Mouse (Mus musculus): Measurements from ENCODE around the gene Mtus2.
"Not testable (repeated sequence)": the region's sequence is repeated elsewhere in the genome, so short reads cannot be mapped to it uniquely, and the experiment has no call there.

Gene Mtus2

DNA sequence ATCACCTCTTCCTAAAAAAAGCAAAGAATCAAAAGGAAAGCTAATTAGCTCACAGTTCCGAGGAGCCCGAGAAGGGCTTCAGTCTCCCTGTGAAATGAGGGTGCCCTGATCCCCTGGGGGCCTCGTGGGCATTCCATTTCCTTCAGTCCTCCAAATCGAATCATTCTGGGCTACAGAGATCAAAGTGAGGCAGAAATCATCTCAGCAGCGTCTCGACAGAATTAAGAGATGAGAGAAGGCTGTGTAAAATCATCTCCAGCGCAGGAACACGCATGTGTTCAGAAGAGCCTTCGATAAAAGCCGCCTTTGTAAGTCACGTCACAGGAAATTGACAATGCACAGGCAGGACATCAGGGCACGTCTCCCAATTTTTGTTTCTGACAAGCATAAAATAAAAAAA, 167.2 kb downstream of the Mtus2 start:
- no peak for DNase-seq (ENCODE audit: low read depth)

DNA sequence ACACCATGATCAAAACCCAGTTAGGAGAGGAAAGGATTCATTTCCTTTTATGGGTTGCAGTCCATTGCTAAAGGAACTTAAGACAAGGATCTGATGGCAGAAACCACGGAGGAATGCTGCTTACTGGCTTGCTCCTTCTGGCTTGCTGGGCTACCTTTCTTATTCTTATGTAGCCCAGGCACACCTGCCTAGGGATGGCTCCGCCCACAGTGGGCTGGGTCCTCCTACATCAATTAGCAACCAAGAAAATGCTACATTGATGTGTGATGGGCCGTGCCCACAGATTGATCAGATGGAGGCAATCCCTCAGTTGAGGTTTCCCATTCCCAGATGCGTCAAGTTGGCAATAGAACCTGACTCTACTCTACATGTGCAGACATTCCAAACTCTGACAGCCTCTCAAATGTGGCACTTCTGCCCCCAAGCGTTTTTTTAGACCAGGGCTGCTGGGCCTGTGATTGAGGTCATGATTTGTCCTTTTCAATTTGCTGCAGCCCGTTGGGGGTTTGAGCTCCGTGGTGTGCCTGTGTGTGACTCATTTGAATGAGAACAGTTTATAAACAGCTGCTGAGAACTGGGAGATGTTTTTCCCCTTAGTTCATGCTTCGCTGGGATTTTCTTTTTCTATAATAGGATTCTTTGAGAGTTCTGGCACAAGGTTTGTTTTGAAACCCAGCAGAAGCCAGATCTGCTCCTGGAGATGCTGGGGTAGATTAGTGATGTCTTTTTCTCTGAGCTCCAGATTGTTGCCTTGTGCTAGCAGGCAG, 173.8 kb downstream of the Mtus2 start:
- no peak for DNase-seq (ENCODE audit: low read depth)

DNA sequence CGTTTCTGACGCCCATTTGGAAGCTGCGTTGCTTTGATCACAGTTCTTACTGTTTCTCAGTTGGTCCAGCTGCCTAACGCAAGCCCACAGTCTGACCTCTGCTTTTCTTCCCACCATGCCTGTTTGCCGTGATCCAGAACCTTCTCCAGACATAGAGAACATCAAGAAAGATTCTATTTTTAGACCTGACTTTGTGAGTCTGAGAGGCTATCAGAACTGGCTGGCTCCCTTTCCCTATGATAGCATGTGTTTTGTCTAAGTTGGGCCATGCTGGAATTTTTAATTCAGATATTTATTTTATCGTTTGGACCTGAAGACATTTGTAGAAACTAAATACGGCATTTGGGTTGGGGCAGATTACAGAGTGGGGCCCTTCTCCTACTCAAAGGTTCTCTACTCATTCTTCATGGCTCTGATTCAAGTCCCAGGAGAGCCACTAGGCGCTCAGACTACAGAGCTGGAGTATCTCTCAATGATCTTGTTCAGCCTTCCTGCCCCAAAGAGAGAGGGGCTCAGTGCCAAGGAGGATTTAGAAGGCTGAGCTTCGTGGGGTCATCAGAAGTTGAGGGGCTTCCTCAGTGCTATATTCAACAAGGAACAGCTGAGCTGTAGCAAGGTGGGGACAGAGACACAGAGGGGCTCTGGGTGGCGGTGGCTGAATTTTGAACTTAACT, 174.5 kb downstream of the Mtus2 start:
- DNase-seq (ENCODE audit: low read depth), result no peak

DNA sequence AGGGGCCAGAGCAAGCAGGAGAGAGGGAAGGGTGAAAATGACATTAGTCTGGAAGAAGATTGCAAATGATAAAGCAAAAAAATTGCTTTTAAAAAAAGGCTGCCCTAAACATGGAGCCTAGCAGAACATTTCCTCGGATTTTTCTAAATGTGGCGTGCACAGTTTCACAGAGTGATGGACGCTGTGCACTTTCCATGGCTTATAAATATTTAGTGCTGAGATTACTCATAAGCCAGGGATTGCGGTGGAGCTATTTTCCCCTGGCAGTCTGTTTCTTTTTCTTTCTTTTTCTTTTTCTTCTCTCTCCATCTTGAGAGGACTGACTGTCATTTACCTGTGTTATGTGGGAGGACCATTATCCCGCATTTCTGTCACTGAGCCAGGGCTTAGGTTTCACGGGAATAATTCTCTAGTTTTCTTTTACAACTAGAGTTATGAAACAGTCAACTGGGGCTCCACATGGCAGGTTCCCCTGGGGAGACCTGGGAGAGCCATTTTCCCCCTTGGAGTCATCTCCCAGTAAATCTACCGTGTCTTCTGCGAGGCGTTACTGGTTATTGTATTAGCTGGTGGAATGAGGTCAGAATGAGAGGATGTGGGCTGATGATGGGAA, 176.4 kb downstream of the Mtus2 start:
- no peak for DNase-seq (ENCODE audit: low read depth)

DNA sequence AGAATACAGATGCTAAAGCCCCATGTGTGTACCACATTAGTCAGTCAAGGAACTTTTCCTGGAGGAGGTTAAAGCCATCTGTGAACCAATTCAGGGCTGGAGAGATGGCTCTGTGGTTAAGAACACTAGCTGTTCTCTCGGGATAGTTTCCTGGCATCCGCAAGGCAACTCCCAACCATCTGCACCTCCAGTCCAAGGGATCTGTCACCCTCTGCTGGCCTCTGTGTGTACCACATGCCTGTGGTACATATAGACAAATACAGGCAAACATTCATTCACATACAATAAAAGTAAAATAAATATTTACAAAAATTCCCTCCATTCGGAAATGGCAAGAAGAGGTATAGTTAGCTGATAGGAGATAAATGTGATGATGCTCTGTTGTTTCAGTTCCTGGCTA, 184.5 kb downstream of the Mtus2 start:
- DNase-seq (ENCODE audit: low read depth), result no peak

DNA sequence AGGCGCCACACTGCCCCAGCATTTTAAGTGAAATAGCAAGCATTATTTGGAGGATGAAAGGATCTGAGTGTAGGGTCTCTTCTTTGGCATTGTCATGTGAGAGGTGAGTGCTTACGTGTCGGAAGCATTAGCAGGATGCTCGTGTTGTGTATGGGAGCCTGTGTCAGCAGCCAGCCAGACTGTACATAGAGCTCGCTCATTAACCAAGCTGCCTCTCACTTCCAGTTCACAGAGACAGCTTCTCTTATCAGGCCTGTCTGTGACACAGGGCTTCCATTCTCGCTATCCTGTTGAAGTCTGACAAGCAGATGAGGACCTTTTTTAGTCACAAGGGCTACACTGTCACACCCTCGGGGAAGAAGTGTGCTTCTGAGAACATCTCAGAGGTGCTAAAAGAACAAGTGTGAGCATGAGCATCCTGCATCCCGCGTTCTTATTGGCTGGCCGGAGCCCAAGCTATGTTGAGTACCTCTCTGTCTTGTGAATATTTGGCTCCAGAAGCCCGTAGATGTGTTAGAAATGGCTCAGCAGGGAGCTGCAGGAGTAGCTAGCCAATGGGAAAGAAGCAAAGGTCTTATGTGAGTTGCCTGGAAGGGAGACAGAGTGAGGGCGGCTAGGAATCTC, 189.2 kb downstream of the Mtus2 start:
- no peak for DNase-seq (ENCODE audit: low read depth)

DNA sequence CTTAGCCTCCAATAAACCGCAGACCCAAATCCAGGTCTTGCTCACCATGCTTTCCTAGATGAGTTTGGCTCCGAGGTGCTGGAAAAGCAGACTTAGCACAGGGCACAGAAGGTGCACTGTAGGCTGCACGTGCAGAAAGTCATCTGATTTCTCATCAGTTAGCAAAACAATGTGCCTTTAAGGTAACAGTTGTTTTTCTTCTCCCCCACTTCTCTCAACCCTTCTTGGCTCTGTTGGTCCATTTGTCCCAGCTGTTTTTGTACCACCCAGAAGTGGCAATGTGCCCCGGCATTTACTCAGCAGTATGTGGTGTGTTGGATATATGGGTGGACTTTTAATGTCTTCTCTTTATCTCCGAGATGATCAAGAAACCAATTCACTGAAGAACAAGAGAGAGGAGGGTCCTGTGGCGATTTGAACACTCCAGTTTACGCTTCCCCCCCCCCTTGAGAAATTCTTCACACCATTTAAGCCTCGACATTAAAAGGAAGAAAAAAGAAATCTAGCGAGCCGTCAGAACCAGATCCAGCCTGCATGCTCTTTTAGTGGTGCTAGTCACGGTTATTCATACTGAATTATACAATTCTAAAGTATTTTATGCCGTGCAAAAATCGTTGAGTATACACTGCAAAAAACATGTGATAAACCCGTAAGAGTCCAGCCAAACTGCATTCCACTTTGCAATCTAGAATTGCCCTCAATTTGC, 194.9 kb downstream of the Mtus2 start:
- DNase-seq (ENCODE audit: low read depth), result no peak

DNA sequence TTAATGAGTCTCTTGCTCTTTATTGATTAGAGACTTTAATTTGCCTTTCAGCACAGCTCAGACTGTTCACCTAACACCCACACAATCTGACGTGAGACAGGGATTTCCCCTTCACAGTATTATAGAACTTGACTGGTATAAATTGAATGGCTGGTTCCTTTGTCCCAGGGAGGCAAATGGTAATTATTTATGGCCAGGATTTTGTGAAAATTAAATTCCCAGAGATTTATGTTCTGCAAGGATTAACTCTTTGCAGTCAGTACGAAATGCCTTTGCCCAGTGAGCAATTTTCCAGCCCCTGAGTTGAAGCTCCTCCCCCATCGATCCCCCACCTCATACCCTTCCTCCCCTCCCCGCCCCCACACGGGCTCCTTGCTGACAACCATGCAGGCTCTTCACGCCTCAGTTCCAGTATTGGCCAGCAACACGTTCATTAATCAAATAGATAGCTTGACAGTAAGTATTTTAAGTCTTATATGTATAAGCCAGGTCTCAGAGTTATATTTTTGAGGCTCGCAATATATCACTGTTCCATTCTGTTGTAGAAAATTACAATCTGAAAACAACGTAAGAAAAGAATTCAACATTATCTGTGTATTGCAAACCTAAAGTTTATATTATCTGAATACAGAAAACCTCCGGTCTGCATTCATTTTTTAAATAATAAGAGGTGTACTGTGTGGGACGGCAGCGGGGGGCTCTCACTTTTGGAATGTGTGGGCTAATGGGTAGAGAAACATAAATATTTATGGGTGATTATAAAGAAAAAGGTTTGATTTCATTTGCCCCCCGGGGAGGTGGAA, 195.7 kb downstream of the Mtus2 start:
- DNase-seq (ENCODE audit: low read depth), result no peak

DNA sequence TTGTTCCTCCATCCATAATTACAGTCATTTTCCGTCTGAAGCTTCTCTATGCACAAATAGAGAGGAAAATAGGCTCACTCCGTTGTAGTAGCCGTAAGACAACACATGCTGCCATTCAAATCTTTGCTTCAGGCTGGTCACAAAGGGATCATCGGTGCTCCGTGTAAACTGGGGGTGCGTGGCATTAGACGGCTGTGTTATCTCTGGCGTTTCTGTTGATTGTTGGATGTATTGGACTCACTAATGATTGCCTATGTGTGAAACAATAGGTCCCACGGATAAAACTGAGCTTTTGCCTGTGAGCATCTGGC, 196.2 kb downstream of the Mtus2 start:
- no peak for DNase-seq (ENCODE audit: low read depth)

DNA sequence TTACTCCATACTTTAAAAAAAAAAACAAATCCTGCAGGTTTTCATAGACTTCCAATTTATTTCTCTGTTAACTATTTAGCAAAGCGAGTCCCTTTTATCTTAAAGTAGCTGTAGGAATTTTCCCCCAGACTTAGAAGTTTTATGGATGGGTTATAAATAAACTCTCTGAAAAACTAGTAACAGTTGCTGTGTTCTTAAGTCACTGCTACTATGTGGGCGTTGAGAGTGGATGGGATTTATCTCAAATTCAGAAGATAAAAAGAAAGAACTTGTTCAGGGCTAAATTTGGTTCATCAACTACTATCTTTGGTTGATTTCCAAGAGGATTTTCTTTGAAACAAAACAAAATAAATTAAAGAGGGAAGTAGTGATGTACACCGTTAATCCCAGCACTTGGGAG, 197.6 kb downstream of the Mtus2 start:
- DNase-seq (ENCODE audit: low read depth), result no peak

DNA sequence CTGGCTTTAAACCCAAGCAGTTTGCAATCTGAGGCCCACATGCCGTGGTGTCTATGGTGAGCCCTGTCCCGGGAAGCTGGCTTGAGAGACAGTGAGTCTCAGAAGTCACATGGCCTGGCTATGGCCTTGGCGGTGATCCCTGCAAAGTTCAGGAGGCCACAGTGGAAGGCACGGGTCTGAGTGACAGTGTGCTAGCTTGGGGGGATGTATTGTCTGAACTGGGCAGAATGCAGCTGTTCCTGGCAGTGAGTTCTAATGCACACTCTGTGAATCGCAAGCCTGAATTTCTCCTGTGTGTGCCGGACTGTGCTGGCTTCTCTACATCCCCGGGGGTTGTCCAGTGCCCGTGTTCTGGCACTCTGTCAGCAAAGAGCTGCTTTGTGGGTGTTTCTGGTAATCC, 202.2 kb downstream of the Mtus2 start:
- no peak for DNase-seq (ENCODE audit: low read depth)

DNA sequence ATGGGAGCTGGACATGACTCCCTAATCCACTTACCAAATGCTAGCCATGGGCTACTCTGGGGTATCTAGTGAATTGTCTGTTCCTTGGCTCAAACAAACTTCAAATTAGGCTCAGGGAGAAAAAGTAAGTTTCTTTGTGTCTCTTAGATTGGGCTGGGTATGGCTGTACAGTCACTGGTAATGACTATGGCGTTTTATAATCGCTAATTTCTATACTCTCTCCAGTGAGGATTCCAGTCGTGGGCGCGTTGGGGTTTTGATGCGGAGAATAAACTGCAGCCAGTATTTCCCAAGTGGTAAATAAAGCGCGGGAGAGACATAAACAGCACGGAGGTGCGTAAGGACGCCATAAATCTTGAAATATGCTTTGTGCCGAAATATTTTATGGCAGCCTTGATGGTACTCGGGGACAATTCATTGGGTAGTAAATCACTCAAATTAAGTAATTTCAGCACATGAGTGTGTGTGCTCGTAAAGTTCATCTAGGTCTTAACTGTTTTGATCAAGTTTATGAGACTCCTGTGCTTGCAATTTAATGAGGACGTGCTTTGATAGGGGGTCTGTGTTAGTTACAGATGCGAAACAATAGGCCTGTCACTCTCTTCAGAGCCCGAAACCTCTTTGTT, 203.5 kb downstream of the Mtus2 start:
- no peak for DNase-seq (ENCODE audit: low read depth)

DNA sequence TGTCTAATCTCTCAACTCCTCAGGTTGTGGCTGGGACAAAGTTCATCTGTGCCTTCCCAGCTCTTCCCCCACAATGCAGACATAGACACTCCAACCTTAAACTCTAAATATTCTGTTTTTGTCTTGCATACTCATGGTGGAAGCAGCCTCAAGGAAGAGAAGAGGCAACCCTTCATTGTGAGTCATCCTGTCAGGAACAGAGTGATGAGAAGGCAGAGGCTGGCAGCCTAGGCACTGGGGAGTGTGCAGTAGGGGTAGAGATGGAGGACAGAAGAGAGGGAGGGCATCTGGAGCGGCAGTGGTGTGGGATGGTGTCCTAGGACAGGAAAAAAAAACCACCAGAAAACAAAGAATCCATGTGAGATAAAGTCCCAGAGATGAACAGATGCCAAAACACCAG, 208.0 kb downstream of the Mtus2 start:
- DNase-seq (ENCODE audit: low read depth), result no peak

DNA sequence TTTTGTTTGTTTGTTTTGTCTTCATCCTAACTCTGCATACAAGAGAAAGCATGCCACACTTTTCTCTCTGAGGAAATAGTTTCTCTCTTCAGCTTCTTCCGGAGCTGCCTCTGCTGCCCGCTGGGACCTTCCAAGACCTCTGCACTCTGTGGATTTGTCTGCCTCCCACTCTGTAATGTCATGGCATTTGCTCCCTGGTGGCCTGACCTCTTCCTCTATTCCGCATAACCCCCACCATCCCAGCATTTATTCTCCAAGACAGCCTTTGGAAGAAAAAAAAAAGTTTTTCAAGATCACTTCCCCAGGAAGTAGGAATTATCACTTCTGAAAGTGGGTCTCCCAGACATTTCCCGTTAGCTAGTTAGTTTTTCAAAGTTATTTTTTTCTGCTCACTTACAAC, 218.0 kb downstream of the Mtus2 start:
- DNase-seq (ENCODE audit: low read depth), result no peak

DNA sequence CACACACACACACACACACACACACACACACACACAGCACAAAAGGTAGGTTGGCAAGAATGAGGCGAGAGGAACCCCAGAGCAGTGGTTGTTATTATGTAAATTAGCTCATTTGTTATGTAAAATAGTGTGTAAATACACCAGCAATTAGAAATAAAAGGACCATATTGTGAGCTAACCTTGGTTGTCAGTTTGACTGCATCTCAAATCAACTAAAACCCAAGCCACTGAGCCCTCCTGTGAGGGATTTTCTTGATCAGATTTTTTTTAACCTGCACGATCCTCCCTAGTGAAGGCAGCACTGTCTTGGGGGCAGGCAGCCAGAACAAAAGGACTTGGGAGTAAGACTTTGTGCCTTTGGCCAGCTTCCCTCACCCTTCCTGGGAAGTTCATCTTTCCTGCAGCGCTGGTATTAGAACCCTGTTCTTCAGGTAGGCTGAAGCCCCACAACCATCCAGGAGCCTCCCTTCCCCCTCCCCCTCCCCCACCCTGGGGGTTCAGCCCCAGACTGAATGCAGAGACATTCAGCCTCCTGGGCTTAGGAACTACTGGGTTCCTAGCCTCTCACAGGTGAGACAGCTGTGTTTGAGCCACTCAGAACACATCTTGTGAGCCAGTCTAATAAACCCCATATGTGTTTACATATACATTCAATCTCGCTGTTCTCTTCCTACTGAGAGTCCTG, 218.8 kb downstream of the Mtus2 start:
- no peak for DNase-seq (ENCODE audit: low read depth)

DNA sequence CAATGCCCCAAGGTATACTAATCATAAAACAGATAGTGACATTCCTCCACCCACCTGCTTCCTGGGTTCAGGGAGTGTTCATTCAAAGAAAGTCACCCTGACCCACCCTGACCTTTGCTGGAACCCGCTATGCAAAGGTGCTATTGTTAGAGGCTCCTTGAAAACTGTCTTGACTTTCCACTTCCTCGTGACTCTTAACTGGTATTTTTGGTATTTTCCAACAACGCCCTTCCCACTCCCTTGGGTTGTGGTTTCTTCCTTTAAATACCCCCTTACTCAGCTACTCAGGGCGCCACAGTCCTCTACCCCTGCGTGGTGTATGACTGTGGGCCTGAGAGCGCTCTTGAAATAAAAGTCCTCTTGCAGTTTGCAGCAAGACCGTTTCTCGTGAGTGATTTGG, 219.4 kb downstream of the Mtus2 start:
- DNase-seq (ENCODE audit: low read depth), result not testable (repeated sequence)

DNA sequence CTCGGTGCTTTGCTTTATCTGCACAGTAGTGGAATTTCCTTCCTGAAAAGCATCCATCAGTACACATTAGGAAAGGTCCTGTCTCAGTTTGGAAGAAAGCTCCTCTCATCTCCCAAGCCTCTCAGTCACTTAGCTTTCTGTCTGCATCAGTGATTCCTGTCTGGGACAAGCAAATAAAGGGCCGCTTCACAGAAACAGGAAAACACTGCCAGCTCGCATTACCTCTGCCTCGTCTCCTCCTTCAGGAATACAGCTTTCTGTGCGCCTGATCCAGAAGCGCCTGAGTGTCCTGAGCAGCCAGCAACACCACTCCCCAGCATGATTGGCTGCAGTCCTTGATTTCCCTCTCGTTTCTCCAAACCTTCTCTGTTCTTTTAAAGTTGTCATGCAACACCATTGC, 222.1 kb downstream of the Mtus2 start:
- no peak for DNase-seq (ENCODE audit: low read depth)

DNA sequence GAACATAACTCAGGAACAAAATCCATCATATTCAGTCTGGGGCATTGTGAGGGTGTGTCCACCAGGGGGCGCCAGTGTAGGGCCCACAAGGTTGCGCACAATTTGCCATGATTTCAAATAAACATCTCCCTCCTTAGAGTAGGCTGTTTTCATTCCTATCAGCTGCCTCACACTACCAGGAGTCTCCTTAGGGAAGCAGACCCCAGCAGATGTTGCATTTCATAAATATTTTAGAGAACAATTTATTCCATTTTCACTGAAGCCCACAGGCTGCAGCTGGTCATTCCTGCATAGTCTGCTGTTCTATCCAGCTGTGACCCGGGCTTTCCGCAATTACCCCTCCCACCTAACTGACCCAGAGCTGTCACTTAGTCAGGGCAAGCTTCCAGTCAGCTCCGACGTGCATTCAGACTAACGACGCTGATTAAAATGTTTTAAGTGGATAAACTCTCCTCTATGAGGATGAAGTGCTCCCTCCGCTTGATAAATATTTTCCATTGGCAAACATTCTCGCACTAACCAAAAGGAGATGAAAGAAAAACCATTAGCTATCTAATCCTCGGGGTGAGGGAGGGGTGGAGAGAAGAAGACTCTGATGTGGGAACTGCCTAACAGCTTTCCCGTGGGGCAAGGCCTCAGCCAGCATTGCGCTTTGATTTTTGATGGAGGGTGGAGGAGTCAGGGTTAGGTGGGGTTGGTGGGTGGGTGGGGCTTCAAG, 223.6 kb downstream of the Mtus2 start:
- no peak for DNase-seq (ENCODE audit: low read depth)

DNA sequence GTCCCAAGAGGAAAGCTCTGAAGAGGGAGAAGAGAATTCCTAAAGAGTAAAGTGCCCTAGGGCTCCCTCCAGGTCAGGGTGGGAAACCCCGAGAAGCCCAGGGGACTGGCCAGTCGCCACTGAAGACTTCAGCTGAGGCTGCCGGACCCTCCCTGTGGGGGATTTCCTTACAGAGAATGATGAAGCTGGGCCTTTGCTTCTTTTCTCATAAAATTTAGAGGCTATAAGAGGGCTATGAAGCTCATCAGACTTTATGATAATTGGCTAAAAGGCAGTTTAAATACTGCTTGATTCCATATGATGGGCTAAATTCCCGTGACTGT, 224.1 kb downstream of the Mtus2 start:
- no peak for DNase-seq (ENCODE audit: low read depth)

DNA sequence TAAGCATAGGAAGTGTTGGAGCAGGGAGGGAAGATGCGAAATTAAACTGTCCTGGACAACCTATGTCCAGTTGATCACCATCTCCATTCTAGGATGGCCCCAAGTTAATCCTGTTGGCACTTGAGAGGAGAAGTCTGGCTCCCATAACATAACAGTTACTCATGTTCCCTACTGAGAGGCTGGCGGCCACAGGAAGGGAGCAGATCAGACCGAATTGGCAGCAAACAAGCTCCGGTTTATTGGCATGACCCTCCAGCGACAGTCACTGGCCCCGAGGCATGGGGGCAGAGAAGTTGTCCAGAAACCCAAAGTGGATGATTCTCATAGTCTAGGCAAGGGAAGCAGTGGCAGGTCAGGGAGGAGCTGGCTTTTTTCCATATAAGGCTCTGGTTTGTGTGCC, 224.8 kb downstream of the Mtus2 start:
- DNase-seq (ENCODE audit: low read depth), result no peak
